Mouse (Mus musculus) heart, postnatal 4 days (tissue): Measurements from ENCODE around the gene Fam184a. TPM values are rescaled to one million over a fixed set of nuclear protein-coding genes. Genes with fewer than 3 reads are reported as not detected.
"Not testable (repeated sequence)": the region's sequence is repeated elsewhere in the genome, so short reads cannot be mapped to it uniquely, and the experiment has no call there.

Source experiments
- DNase-seq: peaks from one replicate; pipeline ENCODE4 v3.0.0; 2021
- total RNA-seq, 2 experiments: library from RNA; stranded (reverse); gene quantifications; 2 replicates each; pipeline ENCODE4 v1.2.3; 2021

The Fam184a gene
- total RNA-seq, 2 experiments from 2014 or later: 5.3 to 5.4 TPM

GRCm38 (mm10) chr10:53688952-53689584 lies 61.9 kb downstream of the Fam184a start:
- DNase-seq: no peak

- no peak for DNase-seq
Observed at GRCm38 (mm10) chr10:53688533-53688932, 62.4 kb downstream of the Fam184a start.

DNA sequence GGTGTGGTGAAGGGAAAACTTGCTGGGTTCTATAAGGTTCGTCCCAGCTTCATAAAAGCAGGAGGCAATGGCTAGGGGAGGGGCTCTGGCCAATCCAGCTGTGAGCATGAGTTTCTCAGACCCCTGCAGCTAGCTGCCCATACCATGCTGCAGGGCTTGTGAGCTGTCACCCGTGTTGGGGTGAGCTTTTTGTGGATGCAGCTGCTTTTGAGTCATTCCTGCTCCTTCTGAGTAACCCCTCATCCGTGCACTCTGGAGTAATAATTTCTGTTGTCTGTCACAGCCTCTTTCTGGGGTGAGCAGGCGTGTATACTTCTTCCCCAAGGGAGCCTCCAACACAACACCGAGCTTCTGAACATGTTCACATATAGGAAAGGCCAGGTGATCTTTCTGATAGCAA lies 63.0 kb downstream of the Fam184a start:
- DNase-seq: no peak

- no peak for DNase-seq
Observed at GRCm38 (mm10) chr10:53685806-53686205, 65.1 kb downstream of the Fam184a start.

- no peak for DNase-seq
Observed at GRCm38 (mm10) chr10:53683226-53683625, 67.7 kb downstream of the Fam184a start.

GRCm38 (mm10) chr10:53679690-53680557 lies 71.0 kb downstream of the Fam184a start:
- DNase-seq: no peak

- peak; percentile 18 for DNase-seq
Observed at GRCm38 (mm10) chr10:53661788-53662187, 89.1 kb downstream of the Fam184a start.

DNA sequence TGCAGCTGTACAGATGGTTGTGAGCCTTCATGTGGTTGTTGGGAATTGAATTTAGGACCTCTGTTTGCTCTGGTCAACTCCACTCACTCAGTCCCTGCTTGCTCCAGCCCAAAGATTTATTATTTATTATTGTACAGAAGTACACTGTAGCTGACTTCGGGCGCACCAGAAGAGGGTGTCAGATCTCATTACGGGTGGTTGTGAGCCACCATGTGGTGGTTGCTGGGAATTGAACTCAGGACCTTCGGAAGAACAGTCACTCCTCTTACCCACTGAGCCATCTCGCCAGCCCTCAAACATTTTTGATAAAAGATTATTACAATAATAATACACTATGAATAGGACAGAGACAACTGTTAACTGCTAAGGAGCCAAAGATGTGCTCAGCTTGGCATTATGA lies 96.7 kb downstream of the Fam184a start:
- not testable (repeated sequence) for DNase-seq

DNA sequence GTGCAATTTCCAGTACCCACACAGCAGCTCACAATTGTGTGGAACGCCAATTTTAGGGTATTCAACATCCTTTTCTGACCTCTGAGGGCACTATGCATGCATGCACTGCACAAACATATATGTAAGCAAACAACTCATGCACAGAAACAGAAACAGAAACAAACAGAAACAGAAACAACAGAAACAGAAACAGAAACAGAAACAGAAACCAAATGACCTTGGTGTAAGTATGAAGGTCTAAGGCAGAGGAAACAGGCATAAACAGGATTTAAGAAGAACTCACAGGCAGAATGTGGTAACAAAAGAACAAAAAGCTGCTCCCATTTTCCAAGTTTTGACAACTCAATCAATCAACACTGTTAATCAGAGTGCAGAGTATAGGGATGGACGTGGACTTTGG lies 100.2 kb downstream of the Fam184a start:
- no peak for DNase-seq

GRCm38 (mm10) chr10:53641507-53641906 lies 109.4 kb downstream of the Fam184a start:
- peak; percentile 59 for DNase-seq

DNA sequence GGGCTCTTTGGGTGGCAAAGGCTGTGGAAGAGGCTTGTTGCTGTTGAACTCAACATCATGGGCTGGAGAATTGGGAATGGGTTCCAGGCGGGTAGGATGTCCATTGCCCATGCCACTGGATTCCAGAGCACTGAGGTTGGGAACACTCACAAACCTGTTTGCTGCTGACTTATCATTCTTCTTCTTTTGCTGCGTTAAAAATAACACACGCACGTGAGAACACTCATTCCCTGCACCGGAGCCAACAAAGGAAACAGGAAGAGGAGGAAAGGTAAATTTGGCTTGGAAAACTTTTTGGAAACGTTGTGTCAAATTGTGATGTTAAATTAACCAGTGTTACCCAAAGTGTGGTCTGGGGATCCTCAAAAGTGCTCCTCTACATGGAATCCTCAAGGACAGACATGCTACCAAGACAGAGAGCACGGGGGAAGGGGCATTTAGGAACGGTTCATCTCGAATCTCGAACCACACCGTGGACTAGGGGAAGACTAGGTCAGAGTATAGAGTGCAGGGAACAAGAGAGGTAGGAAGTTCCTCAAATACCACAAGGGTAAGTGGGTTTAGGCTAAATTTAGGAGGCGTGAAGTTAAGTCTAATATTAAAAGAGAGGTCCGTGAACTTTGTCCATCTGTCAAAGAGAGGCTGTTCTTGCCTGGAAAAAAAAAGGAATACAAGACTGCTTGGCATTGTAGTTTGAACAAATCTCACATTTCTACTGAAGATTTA lies 115.5 kb downstream of the Fam184a start:
- DNase-seq: peak; percentile 43

GRCm38 (mm10) chr10:53634160-53634559 lies 116.8 kb downstream of the Fam184a start:
- DNase-seq: no peak

GRCm38 (mm10) chr10:53630339-53630738 lies 120.6 kb downstream of the Fam184a start, which contains the start of gene Mcm9:
Mcm9 (minus strand) TSS chr10:53630439.
- not testable (repeated sequence) for DNase-seq

- peak; percentile 98 for DNase-seq
Observed at GRCm38 (mm10) chr10:53629918-53630250, 121.0 kb downstream of the Fam184a start.

- DNase-seq: peak; percentile 94
Observed at GRCm38 (mm10) chr10:53629247-53629917, 121.5 kb downstream of the Fam184a start.

DNA sequence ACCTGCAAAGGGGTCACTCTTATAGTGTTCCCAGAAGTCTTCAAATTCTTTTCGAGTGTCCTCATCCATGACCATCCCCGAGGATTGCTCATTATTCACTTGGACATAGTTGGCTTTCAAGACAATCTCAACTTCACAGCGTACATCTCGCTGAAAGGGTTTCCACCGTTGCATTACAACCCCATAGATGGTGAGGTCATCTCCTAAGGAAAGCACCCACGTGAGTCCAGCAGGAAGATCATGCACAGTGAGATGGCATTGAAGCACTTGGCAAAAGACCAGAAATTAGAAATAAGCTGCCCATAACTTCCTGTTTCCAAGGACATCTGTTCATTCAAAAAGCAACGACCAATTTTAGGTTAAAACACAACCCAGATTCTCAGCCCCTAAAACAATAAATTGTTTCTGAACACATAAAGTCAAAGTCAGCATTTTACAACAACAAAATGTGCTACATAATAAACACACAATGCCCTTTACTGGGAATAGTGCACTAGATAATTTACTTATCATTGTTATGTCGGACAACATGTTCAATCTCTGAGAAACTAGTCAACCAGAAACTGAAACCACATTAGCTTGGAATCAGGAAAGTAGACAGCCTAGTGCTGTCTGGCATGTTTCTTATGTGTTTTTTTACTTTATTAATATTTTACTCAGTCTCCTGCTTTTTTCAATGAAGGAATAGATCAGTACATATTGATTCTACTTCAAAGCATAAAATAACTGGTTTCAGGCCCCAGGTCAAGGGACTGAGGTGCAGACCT lies 134.9 kb downstream of the Fam184a start:
- DNase-seq: no peak

- no peak for DNase-seq
Observed at GRCm38 (mm10) chr10:53613955-53614354, 137.0 kb downstream of the Fam184a start.

GRCm38 (mm10) chr10:53612172-53612571 lies 138.8 kb downstream of the Fam184a start:
- DNase-seq: no peak

GRCm38 (mm10) chr10:53608274-53608673 lies 142.6 kb downstream of the Fam184a start:
- DNase-seq: no peak

DNA sequence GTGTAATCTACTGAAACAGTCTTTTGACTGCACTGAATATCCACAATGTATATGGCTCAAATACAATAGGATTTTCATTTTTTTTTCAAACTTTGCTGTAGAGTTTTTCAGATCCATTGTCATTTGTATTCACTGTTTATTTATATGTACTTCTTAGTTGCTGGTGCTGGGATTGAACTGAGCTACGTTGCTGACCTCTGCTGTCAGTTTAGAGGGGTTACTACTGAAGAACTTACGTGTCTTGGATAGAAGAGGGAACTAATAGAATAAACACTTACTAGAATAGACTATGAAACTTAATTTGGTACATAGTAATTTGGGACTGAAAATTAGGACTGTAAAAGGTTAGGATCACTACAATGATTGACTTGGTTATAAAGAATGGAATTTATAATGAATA lies 145.6 kb downstream of the Fam184a start:
- no peak for DNase-seq

DNA sequence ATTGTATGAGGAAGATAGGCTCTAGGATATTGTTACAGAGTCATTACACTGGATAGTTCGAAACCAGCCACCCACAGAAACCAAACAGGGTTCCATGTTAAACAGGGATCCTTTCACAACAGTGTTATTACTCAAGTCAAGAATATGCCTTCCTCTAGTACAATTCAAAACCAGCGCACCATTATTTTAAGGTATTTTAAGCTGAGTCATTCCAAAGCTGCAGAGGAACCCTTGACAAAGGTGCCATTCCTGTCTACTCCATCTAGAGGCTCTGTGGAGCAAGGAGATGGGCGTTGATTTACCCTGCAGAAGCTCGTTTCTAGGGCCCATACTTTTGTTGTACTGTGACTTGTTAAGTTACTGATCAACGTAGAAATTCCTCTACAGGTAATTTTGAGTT lies 152.1 kb downstream of the Fam184a start:
- no peak for DNase-seq
